Mouse (Mus musculus) cerebellum, adult 9-11 months (tissue): ENCODE data around the gene Adtrp.

Source experiments
- DNase-seq: peaks from one replicate; pipeline ENCODE4 v3.0.0; 2022

The Adtrp gene

DNA sequence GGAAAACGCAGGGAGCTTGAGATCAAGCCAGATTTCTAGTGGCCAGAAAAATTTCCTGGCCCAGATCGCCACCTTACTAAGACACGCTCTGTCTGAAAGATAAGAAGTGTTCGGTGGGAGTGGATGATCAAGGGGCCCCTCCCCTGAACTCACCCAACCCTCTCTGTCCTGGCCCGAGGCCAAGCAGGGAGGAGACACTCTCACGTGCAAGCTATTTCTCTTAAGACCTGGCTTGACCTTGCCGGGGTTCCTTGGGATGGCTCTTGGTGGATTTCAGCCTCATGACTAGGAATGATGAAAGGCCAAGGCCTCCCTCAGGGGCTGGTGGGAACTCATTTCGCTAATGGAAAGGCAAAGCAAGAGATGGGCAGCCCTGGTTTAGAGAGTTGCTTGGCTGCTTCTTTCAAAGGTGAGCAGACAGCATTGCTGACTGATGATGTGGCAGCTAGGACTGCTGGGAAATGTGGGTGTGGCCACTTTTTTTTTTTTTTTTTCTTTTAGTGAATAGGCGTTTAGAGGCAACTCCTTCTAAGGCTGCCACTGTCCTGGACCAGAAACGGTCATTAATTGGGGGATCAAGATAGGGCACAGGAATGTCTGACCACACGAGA, at the start of gene Adtrp:
Adtrp (minus strand) TSS at position 169 of the 611 bp plus-strand sequence.
- DNase-seq, result no peak

- DNase-seq, result no peak
Observed at GRCm38 (mm10) chr13:41892016-41892415, 44.5 kb upstream of the Adtrp start.

DNA sequence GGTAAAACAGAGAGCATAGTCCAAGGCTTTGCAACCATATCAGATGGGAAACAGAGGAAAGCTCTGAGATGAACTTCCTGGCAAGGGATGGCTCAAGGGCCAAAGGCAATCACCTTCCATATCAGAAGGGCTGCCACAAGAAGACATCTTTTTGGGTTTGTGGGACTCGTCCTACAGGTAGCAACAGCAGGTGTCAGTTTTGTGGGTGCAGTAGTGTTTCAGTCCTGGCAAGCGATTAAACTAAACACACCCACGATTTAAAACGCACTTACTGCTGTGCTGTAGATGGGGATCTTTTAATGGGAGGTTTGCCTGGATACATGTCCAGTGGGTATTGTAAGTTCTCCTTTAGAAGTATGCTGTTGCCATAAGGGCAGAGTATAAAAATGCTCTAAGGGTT, 43.1 kb upstream of the Adtrp start:
- no peak for DNase-seq

- no peak for DNase-seq
Observed at GRCm38 (mm10) chr13:41890111-41890600, 42.7 kb upstream of the Adtrp start.

DNA sequence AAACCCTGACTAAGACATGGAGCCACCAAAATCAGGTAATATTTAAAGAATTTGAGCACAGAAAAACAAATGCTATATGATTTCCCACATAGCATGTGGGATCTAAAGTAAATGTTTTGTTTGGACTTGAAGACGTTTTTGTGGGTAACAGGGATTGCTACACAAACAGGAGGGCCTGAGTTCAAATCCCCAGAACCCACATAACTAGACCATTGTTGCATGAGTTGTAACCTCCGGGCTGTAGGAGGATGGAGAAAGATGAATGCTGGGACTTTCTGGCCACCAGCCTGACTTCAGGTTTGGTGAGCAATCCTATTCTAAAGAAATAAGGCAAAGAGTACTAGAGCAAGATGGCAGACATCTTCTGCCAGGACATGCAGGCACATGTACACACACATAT, 41.2 kb upstream of the Adtrp start:
- no peak for DNase-seq

- DNase-seq, result no peak
Observed at GRCm38 (mm10) chr13:41886120-41886519, 38.6 kb upstream of the Adtrp start.

GRCm38 (mm10) chr13:41883665-41884291, 36.3 kb upstream of the Adtrp start:
- no peak for DNase-seq

DNA sequence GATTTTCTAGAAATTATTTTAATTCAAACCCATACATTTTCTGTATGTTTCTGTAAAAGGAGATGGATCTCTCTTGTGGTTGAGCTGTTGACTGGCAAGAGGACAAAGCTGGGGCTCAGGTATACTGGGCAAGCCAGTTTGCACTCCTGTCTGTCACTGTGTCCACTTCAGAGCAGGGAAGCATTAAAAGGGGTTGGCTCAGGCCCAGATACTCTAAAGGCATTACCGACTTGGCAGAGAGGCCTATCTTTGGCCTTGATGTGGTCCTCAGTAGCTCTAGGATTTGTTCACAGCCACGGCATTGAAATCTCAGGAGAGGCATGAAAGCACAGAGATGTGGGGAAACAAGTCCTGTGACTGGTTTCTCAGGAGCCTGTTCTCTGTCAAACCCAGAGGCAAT, 33.7 kb upstream of the Adtrp start:
- no peak for DNase-seq

DNA sequence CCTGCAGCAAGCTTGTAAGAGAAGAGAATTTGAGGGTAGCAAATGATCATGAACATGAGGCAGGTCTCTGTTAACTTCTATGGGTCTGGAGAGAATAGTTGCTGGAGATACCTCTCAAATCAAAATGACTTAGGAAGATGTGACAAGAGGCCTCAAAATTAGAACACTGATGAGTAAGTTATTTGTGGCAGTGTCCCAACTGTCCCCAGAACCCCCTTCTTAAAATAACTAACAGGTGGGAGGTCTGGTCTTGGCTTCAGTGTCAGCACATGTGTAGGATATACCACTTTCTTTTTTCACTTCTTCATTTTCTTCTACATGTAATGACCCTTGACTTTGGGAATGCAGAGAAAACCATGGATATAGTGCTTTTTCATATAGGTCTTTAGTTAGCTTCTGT, 33.0 kb upstream of the Adtrp start:
- no peak for DNase-seq

GRCm38 (mm10) chr13:41872686-41873085, 25.2 kb upstream of the Adtrp start:
- DNase-seq, result no peak

DNA sequence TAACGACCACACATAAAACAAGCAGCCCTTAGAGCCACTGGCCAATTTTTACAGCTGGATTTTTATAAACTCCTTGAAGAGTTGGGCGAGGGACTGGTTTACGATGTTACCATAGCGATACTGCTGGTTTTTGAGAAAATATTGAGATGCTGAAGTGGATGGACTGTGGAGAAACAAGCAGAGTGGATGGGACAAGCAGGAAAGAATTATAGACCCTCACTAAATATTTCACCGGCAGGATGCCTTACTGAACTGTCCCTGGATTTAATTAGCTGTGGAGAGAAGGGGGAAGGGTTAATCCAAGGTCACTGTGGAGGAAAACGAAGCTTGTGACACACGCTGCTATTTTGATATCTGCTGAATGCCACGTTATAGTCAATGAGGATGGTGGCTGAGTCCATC, 24.7 kb upstream of the Adtrp start:
- DNase-seq, result no peak

DNA sequence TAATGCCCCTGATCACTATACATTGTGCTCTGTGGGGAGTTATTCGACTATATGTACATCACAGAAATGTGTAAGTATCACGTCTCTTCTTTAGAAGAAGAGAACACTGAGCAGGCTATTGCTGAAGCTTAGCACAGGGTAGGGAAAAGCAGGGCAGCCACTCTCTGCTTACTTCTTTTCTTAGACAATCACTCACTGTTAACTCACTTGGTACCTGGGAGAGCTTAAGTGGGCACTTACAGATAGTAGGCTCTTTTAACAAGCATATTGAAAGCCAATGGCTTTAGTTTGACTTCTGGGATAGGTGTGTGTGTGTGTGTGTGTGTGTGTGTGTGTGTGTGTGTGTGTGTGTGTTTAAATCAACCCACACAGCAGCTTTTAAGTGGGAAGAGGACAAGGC, 20.0 kb upstream of the Adtrp start:
- DNase-seq, result no peak

GRCm38 (mm10) chr13:41865575-41865974, 18.1 kb upstream of the Adtrp start:
- no peak for DNase-seq

- no peak for DNase-seq
Observed at GRCm38 (mm10) chr13:41865071-41865470, 17.6 kb upstream of the Adtrp start.

- no peak for DNase-seq
Observed at GRCm38 (mm10) chr13:41860603-41861405, 13.3 kb upstream of the Adtrp start.

DNA sequence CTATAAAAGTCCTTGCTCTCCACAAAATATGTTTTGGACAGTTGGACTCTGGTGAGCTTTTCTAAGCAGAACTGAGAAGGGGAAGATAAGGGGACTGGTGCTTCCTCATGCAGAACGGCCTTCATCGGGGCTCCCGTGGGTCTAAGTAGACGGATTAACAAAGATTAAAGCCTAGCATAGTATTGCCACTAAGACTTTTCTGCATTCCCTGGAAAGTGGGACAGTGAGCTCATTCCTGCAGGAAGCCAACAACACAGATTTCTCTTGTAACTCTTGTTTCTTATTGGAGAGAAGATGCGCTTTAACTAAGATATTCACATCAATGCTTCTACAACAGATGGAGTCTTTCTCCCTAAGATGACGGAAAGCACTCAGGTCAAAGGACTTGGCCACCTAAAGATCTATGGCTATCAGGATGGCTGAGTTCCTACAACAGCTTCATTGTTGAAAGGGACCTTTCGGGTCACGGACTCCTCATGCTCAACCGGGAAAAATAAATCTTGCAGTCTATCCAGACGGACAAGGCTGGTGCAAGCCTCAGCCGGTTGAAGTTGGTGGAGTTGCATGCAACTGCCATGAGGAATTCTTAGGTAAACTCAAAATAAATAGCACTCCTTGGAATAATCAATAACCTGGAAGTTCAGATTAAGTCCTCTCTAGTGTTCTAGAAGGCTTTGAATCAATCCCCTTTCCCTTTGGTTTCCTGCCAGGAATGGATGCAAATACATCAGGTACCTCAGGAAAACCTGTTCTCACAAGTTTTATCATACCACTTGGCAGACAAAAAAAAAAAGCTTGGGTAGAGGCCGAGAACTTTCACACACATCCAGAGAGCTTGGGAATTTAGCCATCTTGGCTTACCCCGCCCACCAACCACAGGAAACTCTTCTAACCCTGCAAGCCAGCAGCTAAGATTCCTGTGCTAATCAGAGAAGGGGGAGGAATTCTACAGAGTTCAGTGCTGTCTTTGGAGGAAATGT, 8.0 kb upstream of the Adtrp start:
- no peak for DNase-seq

DNA sequence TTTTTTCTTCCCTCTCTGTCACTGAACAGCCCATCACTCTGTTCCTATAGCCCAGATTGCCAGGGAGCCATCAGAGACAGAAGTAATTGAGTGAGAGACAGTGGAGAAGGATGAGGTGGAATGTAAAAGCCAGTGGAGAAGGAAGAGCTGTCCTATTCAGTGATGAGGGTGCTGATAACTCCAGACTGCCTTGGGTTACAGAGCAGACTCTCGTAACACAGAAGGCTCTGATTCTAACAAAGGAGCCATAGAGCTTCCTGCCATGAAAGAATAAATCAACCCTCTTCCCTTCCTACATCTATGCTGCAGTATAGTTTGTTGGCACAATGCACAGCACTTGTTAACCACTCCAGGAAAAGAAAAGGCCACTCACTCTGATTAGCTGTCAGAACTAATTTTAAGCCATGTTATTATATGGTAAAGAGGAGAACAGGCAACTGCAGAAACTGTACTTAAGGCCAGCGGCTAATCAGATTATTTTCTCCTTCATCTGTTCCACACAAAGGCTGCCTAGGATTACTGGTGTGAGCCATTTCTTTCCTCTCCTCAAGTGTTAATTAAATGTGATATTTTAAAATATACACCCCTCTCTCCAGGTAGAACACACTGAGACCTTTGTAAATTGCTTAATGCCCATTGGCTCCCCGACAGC, 3.4 kb upstream of the Adtrp start:
- DNase-seq, result no peak

GRCm38 (mm10) chr13:41846516-41846915, 968 bp downstream of the Adtrp start:
- no peak for DNase-seq

DNA sequence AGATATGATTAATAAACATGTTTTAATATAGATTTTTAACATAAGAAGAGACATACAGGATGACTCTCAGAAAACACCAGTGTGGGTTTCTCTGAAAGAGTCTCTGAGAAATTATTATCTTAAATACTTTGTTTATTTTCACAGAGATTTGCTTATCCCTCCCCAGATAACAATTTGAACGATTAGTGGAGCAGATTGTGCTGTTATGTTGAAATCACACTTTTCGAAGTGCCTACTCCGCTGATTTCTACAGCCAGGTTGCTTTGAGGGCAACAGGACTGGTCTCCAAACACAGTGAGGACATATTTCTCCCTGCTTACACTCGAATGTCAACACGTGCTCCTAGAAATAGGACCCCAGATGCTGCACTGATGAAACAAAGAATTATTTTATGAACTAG, 2.5 kb downstream of the Adtrp start:
- DNase-seq, result no peak

DNA sequence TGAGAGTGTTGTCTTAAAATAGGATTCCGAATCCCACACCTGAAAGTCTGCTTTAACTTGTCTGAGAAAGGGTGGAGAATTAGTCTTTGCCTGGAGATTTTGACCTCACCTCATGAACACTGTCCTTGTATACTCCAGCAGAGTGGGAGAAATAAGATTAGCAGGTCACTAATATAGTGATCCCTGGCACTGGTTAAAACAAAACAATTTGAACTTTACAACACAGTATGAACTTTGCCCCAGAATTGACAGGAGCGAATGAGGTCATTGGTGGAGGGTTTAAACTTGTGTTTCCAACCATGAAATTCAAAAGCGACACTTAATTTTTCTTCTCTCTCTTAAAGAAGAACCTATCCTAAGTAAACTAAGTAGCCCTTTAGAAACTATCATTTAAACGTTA, 3.4 kb downstream of the Adtrp start:
- DNase-seq, result no peak

DNA sequence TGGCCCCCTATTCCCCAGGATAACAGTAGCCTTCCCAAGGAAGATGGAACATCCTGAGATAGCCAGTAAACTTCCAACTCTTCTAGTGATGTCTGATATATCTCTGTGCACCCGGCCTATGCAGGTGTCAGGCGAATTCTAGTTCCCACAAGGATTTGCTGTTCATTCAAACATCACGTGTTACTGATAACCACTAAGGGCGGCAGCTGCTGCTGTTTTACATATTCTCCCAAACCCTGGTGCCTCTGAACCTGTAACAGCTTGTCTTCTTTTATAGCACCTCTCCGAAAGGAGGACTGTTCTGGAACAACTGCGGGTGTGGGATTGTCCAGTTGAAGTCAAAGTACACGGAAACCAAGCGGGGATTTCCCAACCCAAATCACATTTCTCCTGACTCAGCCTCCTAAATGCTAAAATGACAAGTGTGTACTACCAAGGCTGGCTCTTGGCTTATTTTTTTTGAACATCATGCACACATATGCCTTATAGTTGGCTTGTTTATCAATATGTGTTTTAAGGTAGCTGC, 13.8 kb downstream of the Adtrp start:
- DNase-seq, result no peak

DNA sequence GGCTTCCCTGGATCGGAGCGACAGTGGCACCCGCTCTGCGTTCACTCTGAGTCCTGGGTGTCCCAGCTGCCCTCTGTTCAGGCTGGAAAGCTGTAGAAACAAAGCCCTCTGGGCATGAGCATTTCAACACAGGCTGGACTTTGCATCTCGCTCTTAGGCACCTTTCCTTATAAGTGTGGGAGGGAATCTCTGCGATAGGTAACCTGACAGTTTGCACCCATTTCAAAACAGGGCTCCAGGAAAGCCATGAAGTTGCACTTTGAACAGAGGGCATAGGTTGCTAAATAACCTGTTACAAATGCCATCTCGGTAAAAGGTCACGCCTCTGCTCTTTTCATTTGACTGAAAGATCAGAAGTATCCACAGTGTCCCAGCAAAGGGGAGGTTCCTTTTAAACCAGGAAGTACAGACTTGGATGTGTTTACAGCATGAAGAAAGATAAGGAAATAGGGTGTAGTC, 19.2 kb downstream of the Adtrp start:
- no peak for DNase-seq
